Mouse (Mus musculus) frontal cortex, adult 2 months (tissue): ENCODE measurements around the gene Akr1d1. TPM values are rescaled to one million over a fixed set of nuclear protein-coding genes. Genes with fewer than 3 reads are reported as not detected.

ENCODE experiments used
- DNase-seq, 2 experiments: peaks; one replicate each; pipeline ENCODE4 v3.0.0; 2022; ENCODE audit warnings: low spot score in 1 of 2; ENCODE audit errors: extremely low spot score in 1 of 2
- polyA plus RNA-seq: library from polyadenylated mRNA; depleted of rRNA; stranded (reverse); fragments of >200 nt; gene quantifications from 2 replicates; pipeline ENCODE4 v1.2.3, GENCODE M21; 2012; rRNA removed

Gene Akr1d1
- 0.04 TPM in 1 of 2 replicates, not detected in the other for polyA plus RNA-seq

GRCm38 (mm10) chr6:37529940-37530339, at the start of gene Akr1d1:
Gene Akr1d1 (plus strand): TSS chr6:37530173.
- DNase-seq = no peak

GRCm38 (mm10) chr6:37481147-37481546, 48.8 kb upstream of the Akr1d1 start:
- DNase-seq = no peak

GRCm38 (mm10) chr6:37483262-37483661, 46.7 kb upstream of the Akr1d1 start:
- no peak for DNase-seq

GRCm38 (mm10) chr6:37484588-37485070, 45.3 kb upstream of the Akr1d1 start:
- peak; percentile 3 to 16 for DNase-seq

GRCm38 (mm10) chr6:37486502-37486901, 43.5 kb upstream of the Akr1d1 start:
- DNase-seq = no peak

- no peak for DNase-seq
Measured at GRCm38 (mm10) chr6:37492241-37492640, 37.7 kb upstream of the Akr1d1 start.

GRCm38 (mm10) chr6:37494957-37495356, 35.0 kb upstream of the Akr1d1 start:
- DNase-seq = no peak

- peak in 1 of 2 experiments; percentile 2 for DNase-seq
Measured at GRCm38 (mm10) chr6:37496866-37497265, 33.1 kb upstream of the Akr1d1 start.

- DNase-seq = no peak
Measured at GRCm38 (mm10) chr6:37505588-37505987, 24.4 kb upstream of the Akr1d1 start.

- DNase-seq = no peak
Measured at GRCm38 (mm10) chr6:37506909-37507515, 23.0 kb upstream of the Akr1d1 start.

- DNase-seq = no peak
Measured at GRCm38 (mm10) chr6:37510786-37511185, 19.2 kb upstream of the Akr1d1 start.

- no peak for DNase-seq
Measured at GRCm38 (mm10) chr6:37520631-37521375, 9.2 kb upstream of the Akr1d1 start.

- DNase-seq = no peak
Measured at GRCm38 (mm10) chr6:37532036-37532435, 2.1 kb downstream of the Akr1d1 start.

- DNase-seq = no peak
Measured at GRCm38 (mm10) chr6:37536831-37537230, 6.9 kb downstream of the Akr1d1 start.

- DNase-seq = no peak
Measured at GRCm38 (mm10) chr6:37537801-37538200, 7.8 kb downstream of the Akr1d1 start.

- DNase-seq = no peak
Measured at GRCm38 (mm10) chr6:37538792-37539191, 8.8 kb downstream of the Akr1d1 start.

- DNase-seq = no peak
Measured at GRCm38 (mm10) chr6:37539403-37539802, 9.4 kb downstream of the Akr1d1 start.

- no peak for DNase-seq
Measured at GRCm38 (mm10) chr6:37540113-37540512, 10.1 kb downstream of the Akr1d1 start.

GRCm38 (mm10) chr6:37541171-37541570, 11.2 kb downstream of the Akr1d1 start:
- DNase-seq = no peak

- DNase-seq = no peak
Measured at GRCm38 (mm10) chr6:37542145-37542544, 12.2 kb downstream of the Akr1d1 start.

- peak in 1 of 2 experiments; percentile 4 for DNase-seq
Measured at GRCm38 (mm10) chr6:37552760-37553159, 22.8 kb downstream of the Akr1d1 start.

- no peak for DNase-seq
Measured at GRCm38 (mm10) chr6:37553926-37554325, 24.0 kb downstream of the Akr1d1 start.
